Mouse (Mus musculus) layer of hippocampus, postnatal 10 days (tissue): ENCODE data around the gene Olfr1097. TPM values are rescaled to one million over a fixed set of nuclear protein-coding genes. Genes with fewer than 3 reads are reported as not detected.

ENCODE experiments used
- DNase-seq, 2 experiments: peaks; one replicate each; pipeline ENCODE4 v3.0.0; 2021; ENCODE audit warnings: low spot score in 2 of 2
- long read RNA-seq: library from polyadenylated mRNA; stranded (forward); transcript quantifications from one replicate; pipeline ENCODE4 v2.0.0, GENCODE M21; 2023
- total RNA-seq, 2 experiments: library from RNA; stranded (reverse); gene quantifications; 2 replicates each; pipeline ENCODE4 v1.2.3; 2021

Gene Olfr1097
- total RNA-seq = not detected
- long read RNA-seq = 0 reads

DNA sequence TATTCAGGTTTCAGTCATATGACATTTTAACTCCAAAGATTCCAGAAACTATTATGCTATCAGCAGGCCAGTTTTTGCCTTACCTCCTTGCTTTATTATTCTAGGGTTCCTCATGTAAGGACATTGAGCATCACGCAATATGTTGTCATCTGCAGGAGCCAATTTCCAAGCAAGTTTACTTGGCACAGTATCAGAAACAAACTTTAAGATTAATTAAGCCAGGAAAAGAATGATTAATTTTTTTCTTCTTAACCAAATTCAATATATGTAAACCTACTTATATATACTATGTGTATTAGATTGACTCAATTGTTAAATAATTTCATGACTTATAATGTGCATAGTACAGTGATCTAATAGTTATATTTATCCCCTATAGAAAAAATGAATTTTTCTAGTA, at the start of gene Olfr1097:
Gene Olfr1097 (minus strand): TSS at position 101 of the 400 bp plus-strand sequence.
- DNase-seq = no peak

GRCm38 (mm10) chr2:86926557-86926956, 34.5 kb upstream of the Olfr1097 start:
- DNase-seq = no peak

GRCm38 (mm10) chr2:86924445-86924844, 32.4 kb upstream of the Olfr1097 start, which contains the start of gene Olfr1098:
Olfr1098 (minus strand) TSS chr2:86924545.
- DNase-seq = no peak

DNA sequence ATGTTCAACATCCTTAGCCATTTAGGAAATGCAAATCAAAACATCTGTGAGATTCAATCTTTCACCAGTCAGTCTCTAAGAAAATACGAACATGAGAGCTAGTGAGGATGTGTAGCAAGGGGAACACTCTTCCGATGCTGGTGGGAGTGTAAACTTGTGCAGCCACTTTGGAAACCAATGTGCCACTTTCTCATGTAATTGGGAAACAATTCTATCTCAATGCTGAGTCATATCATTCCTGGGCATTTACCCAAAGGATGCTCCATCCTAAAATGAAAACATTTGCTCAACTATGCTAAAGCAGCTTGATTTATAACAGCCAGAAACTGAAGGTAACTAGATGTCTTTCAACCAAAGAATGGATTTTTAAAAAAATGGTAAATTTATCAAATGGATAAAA, 13.6 kb upstream of the Olfr1097 start:
- DNase-seq = no peak

DNA sequence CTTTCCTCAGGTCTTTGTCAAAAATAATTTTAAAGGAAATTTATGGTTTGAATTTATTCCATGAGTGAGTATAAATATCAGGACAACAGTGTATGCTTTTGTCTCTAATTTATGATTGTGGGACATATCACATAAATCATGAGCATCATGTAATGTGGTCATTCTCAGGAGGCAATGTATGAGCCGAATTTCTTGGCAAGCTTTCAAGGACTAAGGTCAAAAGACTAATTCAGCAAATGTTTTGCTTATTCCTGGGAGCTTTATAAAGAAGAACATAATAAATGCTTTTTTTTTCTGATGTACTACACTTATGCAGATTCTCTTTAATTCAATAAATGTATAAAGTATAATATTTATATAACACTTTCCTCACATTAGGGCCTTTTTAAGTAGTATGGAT, 17.3 kb downstream of the Olfr1097 start, which contains the start of gene Gm13723:
Gene Gm13723 (minus strand): TSS at position 101 of the 400 bp plus-strand sequence.
- DNase-seq = no peak

GRCm38 (mm10) chr2:86851596-86851995, 40.4 kb downstream of the Olfr1097 start, which contains the start of gene Olfr1095:
Olfr1095 (minus strand) TSS chr2:86851696.
- DNase-seq = no peak

Other genes starting within 250 kb of the Olfr1097 start
- not detected for gene Olfr1085, start 230.2 kb downstream of the Olfr1097 start, total RNA-seq
- not detected for gene Olfr1086, start 212.1 kb downstream of the Olfr1097 start, total RNA-seq
- gene Olfr1087, start 193.8 kb downstream of the Olfr1097 start, total RNA-seq = not detected
- gene Olfr1089, start 158.5 kb downstream of the Olfr1097 start, total RNA-seq = not detected
- not detected for gene Olfr1090, start 133.2 kb downstream of the Olfr1097 start, total RNA-seq
- not detected for gene Olfr1093, start 109.7 kb downstream of the Olfr1097 start, total RNA-seq
- gene Olfr141, start 82.2 kb downstream of the Olfr1097 start, total RNA-seq = not detected
- not detected for gene Olfr1094, start 67.6 kb downstream of the Olfr1097 start, total RNA-seq
- not detected for gene Olfr1095, start 40.5 kb downstream of the Olfr1097 start, total RNA-seq
- not detected for gene Gm13723, start 17.4 kb downstream of the Olfr1097 start, total RNA-seq
- gene Olfr1098, start 32.3 kb upstream of the Olfr1097 start, total RNA-seq = not detected
- gene Olfr1099, start 68.5 kb upstream of the Olfr1097 start, total RNA-seq = not detected
- gene Olfr1100, start 87.7 kb upstream of the Olfr1097 start, total RNA-seq = not detected
- gene Olfr1101, start 99.0 kb upstream of the Olfr1097 start, total RNA-seq = not detected
- not detected for gene Olfr1102, start 106.2 kb upstream of the Olfr1097 start, total RNA-seq
- not detected for gene Olfr1104, start 134.9 kb upstream of the Olfr1097 start, total RNA-seq
- gene Olfr1105, start 144.3 kb upstream of the Olfr1097 start, total RNA-seq = not detected
- not detected for gene Olfr1106, start 160.1 kb upstream of the Olfr1097 start, total RNA-seq
- gene Olfr1107, start 183.6 kb upstream of the Olfr1097 start, total RNA-seq = not detected
- not detected for gene Olfr1109, start 203.8 kb upstream of the Olfr1097 start, total RNA-seq
- gene Olfr259, start 222.4 kb upstream of the Olfr1097 start, total RNA-seq = not detected
- not detected for gene Olfr1110, start 248.1 kb upstream of the Olfr1097 start, total RNA-seq